ENCODE assay signal across 8 mouse cellular contexts in the genomic region with DNA sequence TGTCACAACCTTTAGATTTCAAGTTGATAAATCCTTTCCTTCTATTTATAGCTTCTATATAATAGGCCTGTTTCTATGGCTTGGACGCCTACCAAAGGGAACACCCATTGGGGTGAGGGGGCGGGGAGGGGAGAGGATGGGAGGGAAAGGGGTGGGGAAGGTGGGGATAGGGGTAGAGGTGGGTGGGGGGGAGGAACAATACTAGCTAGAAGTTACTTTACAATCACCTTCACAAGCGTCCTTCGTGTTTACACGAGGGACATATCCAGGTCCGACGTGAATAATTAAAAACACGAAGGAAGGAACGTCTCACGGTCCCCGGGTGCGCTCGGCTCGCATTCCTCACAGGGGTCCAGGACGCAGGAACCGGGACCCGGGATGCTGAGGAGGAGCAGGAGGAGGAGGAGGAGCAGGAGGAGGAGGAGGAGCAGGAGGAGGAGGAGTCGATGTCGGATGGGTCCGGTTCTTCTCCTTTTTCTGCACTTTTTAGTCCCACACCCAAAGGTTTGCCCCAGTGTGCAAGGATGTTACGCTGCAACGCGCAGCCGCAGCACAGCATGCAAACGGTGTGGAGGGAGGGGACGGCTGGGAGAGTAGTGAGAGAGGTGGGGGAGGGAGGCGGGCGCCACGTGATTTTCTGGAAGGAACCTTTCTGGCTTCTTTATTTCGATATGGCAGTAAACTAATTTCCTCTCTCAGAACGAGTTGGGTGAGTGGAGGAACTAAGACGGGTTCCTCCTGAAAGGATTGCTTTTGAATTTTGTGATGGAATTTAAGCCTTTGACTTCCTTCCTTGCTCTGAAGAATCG. TPM values are rescaled to one million over a fixed set of nuclear protein-coding genes. Genes with fewer than 3 reads are reported as not detected.
DNase-seq lines count a peak whose midpoint lies in the region; ATAC-seq and TF ChIP-seq lines count a peak whose summit lies in the region.

No protein-coding gene starts in this region.

- no peaks in the 10 kb centered on the region for H3K27me3 ChIP-seq in MEL (ENCODE audit: control insufficient read depth in 1 of 2, insufficient read depth in 2 of 2, low read length in 2 of 2)
- no peaks in the 10 kb centered on the region for H3K27me3 ChIP-seq in hindbrain, embryonic 16.5 days (replicated peaks; ENCODE audit: control insufficient read depth, insufficient read depth, low read length)
- no peaks in the 10 kb centered on the region for H3K27me3 ChIP-seq in megakaryocyte, embryonic 14.5 days (replicated peaks)

- peak overlapping the region; percentile 70 for H3K4me2 ChIP-seq in hindbrain, embryonic 16.5 days (ENCODE audit: low read length)

- peak; percentile 90 for ATAC-seq in hindbrain, embryonic 16.5 days

- peak in 1 of 2 experiments; percentile 62; a peak in 2 of 4 replicates for TF ChIP-seq POLR2A in MEL (IDR thresholded peaks at IDR 0.05; ENCODE audit: control insufficient read depth in 1 of 2, insufficient read depth in 1 of 2, low read depth in 1 of 2, low read length in 2 of 2, poor library complexity in 1 of 2)

- peak overlapping the region; percentile 82 for H3K27ac ChIP-seq in MEL (ENCODE audit: control insufficient read depth, low read depth, low read length)
- peak overlapping the region; percentile 80 for H3K27ac ChIP-seq in gastrocnemius, adult 2 months
- H3K27ac ChIP-seq in hindbrain, embryonic 16.5 days (ENCODE audit: low read depth, low read length), result peak overlapping the region; percentile 65; the same call in 1 of the 2 replicates

- no peak for TF ChIP-seq RAD21 in MEL (IDR thresholded peaks at IDR 0.05; ENCODE audit: low read depth, low read length)

- DNase-seq in MEL (ENCODE audit: low read depth, low spot score), result peak; percentile 96
- peak; percentile 56 for DNase-seq in brain, embryonic 18.5 days (ENCODE audit: low read depth, low spot score)
- peak; percentile 77 for DNase-seq in gastrocnemius, adult 2 months
- DNase-seq in left cerebral cortex, postnatal 10 days (ENCODE audit: extremely low spot score in 1 of 2, low spot score in 2 of 2), result peak; percentile 44 to 79
- peak; percentile 65 for DNase-seq in right cerebral cortex, postnatal 25 days
- DNase-seq in cerebellum, adult 11 months, result no peak

- no peak for TF ChIP-seq CTCF in MEL (IDR thresholded peaks at IDR 0.05 in 2 of 3, conservative IDR thresholded peaks at IDR 0.05 in 1 of 3; ENCODE audit: control insufficient read depth in 1 of 3, insufficient read depth in 1 of 3, low read depth in 2 of 3, low read length in 3 of 3, poor library complexity in 1 of 3, severe bottlenecking in 1 of 3)
- TF ChIP-seq CTCF in gastrocnemius, adult 2 months (IDR thresholded peaks at IDR 0.05), result no peak

- peaks cover 0 to 14% of the 10 kb centered on the region in 2 experiments; a peak in 2 of 4 replicates for H3K36me3 ChIP-seq in MEL (ENCODE audit: control insufficient read depth in 1 of 2, insufficient read depth in 2 of 2, low read length in 2 of 2)
- H3K36me3 ChIP-seq in hindbrain, embryonic 16.5 days (ENCODE audit: control insufficient read depth, insufficient read depth, low read length), result no peaks in the 10 kb centered on the region
- H3K36me3 ChIP-seq in megakaryocyte, embryonic 14.5 days (replicated peaks; ENCODE audit: low read length), result peaks cover 2% of the 10 kb centered on the region

- H3K79me2 ChIP-seq in MEL (ENCODE audit: control insufficient read depth, insufficient read depth, low read length, poor library complexity), result no peaks in the 10 kb centered on the region

- peak overlapping the region; percentile 53 to 85 for H3K4me3 ChIP-seq in MEL (ENCODE audit: control insufficient read depth in 1 of 2, insufficient read depth in 1 of 2, low read depth in 2 of 2, low read length in 2 of 2)
- peak overlapping the region; percentile 72 for H3K4me3 ChIP-seq in gastrocnemius, adult 2 months
- peak overlapping the region; percentile 49 for H3K4me3 ChIP-seq in hindbrain, embryonic 16.5 days (ENCODE audit: low read length)
- H3K4me3 ChIP-seq in megakaryocyte, embryonic 14.5 days (replicated peaks), result peak overlapping the region; percentile 93

- WGBS in hindbrain, embryonic 16.5 days, result under 1% methylated on average over 32 of the region's 33 CpGs

- intact Hi-C loops in gastrocnemius, adult 2 months (cut with DNase I), result no loop called here
- intact Hi-C loops in left cerebral cortex, postnatal 10 days (cut with DNase I), result no loop called here

- H3K4me1 ChIP-seq in MEL (ENCODE audit: control insufficient read depth in 1 of 2, insufficient read depth in 2 of 2, low read length in 2 of 2), result peaks cover 11 to 20% of the 10 kb centered on the region in 2 experiments
- H3K4me1 ChIP-seq in hindbrain, embryonic 16.5 days (ENCODE audit: control insufficient read depth, insufficient read depth, low read depth, low read length), result no peaks in the 10 kb centered on the region
- peaks cover 25% of the 10 kb centered on the region for H3K4me1 ChIP-seq in megakaryocyte, embryonic 14.5 days

- H3K9ac ChIP-seq in MEL (ENCODE audit: control insufficient read depth, low read depth, low read length, poor library complexity, severe bottlenecking), result peak overlapping the region; percentile 70
- H3K9ac ChIP-seq in hindbrain, embryonic 16.5 days (ENCODE audit: low read depth, low read length), result peak overlapping the region; percentile 66

- TF ChIP-seq EP300 in MEL (IDR thresholded peaks at IDR 0.05; ENCODE audit: low read depth in 1 of 2, low read length in 2 of 2), result no peak; a peak in 1 of 4 replicates

- H3K9me3 ChIP-seq in MEL (replicated peaks; ENCODE audit: insufficient read depth, low read length), result no peaks in the 10 kb centered on the region
- H3K9me3 ChIP-seq in hindbrain, embryonic 16.5 days (ENCODE audit: control insufficient read depth, low read length), result no peaks in the 10 kb centered on the region
- no peaks in the 10 kb centered on the region for H3K9me3 ChIP-seq in megakaryocyte, embryonic 14.5 days

TF ChIP-seq in MEL, 35 proteins besides CTCF, POLR2A, EP300 and RAD21 (continues in another document):
- no peak for TF ChIP-seq TAL1 (IDR thresholded peaks at IDR 0.05; ENCODE audit: low read length)
- TF ChIP-seq SMC3 (IDR thresholded peaks at IDR 0.05; ENCODE audit: low read depth, low read length), result 0 out of 2 replicates have a peak, but pooled peaks have one; percentile 3
- TF ChIP-seq ELF1 (IDR thresholded peaks at IDR 0.05; ENCODE audit: low read depth, low read length), result no peak
- peak; percentile 57 for TF ChIP-seq NELFE (IDR thresholded peaks at IDR 0.05; ENCODE audit: low read depth, low read length)
- TF ChIP-seq MAFK (IDR thresholded peaks at IDR 0.05; ENCODE audit: borderline replicate concordance, low read depth, low read length), result no peak; the same call in 1 of the 2 replicates
- peak; percentile 51; the same call in 1 of the 2 replicates for TF ChIP-seq RCOR1 (IDR thresholded peaks at IDR 0.05; ENCODE audit: low read depth, low read length)
- peak; percentile 80 for TF ChIP-seq TBP (IDR thresholded peaks at IDR 0.05; ENCODE audit: low read depth, low read length)
- TF ChIP-seq POLR2AphosphoS5 (IDR thresholded peaks at IDR 0.05; ENCODE audit: borderline replicate concordance, low read depth, low read length), result no peak; the same call in 1 of the 2 replicates
- peak; percentile 38 for TF ChIP-seq HCFC1 (IDR thresholded peaks at IDR 0.05; ENCODE audit: low read depth, low read length)
- no peak for TF ChIP-seq CHD2 (IDR thresholded peaks at IDR 0.05; ENCODE audit: low read length)
- TF ChIP-seq BHLHE40 (IDR thresholded peaks at IDR 0.05; ENCODE audit: borderline replicate concordance, low read depth, low read length), result peak; percentile 79
- TF ChIP-seq USF2 (IDR thresholded peaks at IDR 0.05; ENCODE audit: borderline replicate concordance in 1 of 2, insufficient read depth in 1 of 2, low read depth in 1 of 2, low read length in 2 of 2), result peak in 1 of 2 experiments; percentile 66; a peak in 1 of 4 replicates
- peak; percentile 83 for TF ChIP-seq NRF1 (IDR thresholded peaks at IDR 0.05; ENCODE audit: insufficient read depth, low read depth, low read length, poor library complexity, severe bottlenecking)
- TF ChIP-seq ZKSCAN1 (IDR thresholded peaks at IDR 0.05; ENCODE audit: low read depth, low read length), result no peak
- TF ChIP-seq USF1 (IDR thresholded peaks at IDR 0.05; ENCODE audit: low read depth, low read length), result peak; percentile 91
- no peak for TF ChIP-seq GABPA (IDR thresholded peaks at IDR 0.05; ENCODE audit: low read depth, low read length)
- TF ChIP-seq POLR2AphosphoS2 (IDR thresholded peaks at IDR 0.05; ENCODE audit: low read length), result no peak
- TF ChIP-seq MXI1 (IDR thresholded peaks at IDR 0.05; ENCODE audit: low read depth, low read length), result peak; percentile 75
- no peak for TF ChIP-seq JUND (IDR thresholded peaks at IDR 0.05; ENCODE audit: low read depth, low read length)
- no peak for TF ChIP-seq ZNF384 (IDR thresholded peaks at IDR 0.05; ENCODE audit: low read depth, low read length)
- TF ChIP-seq SIN3A (IDR thresholded peaks at IDR 0.05; ENCODE audit: low read length), result peak; percentile 74; the same call in 1 of the 2 replicates
- no peak for TF ChIP-seq GATA1 (IDR thresholded peaks at IDR 0.05; ENCODE audit: low read depth, low read length)
- no peak; the same call in 1 of the 2 replicates for TF ChIP-seq CHD1 (IDR thresholded peaks at IDR 0.05; ENCODE audit: low read depth, low read length)
- TF ChIP-seq E2F4 (IDR thresholded peaks at IDR 0.05; ENCODE audit: borderline replicate concordance, low read depth, low read length), result no peak
- TF ChIP-seq MAZ (IDR thresholded peaks at IDR 0.05; ENCODE audit: low read depth, low read length), result peak; percentile 63
- no peak for TF ChIP-seq ZMIZ1 (IDR thresholded peaks at IDR 0.05; ENCODE audit: low read depth, low read length)
- TF ChIP-seq MAX (IDR thresholded peaks at IDR 0.05; ENCODE audit: low read length), result peak; percentile 81
- TF ChIP-seq MYC (IDR thresholded peaks at IDR 0.05; ENCODE audit: low read depth, low read length), result peak; percentile 93
- TF ChIP-seq ETS1 (IDR thresholded peaks at IDR 0.05; ENCODE audit: low read depth, low read length), result peak; percentile 53
- 0 out of 2 replicates have a peak, but pooled peaks have one; percentile 67 for TF ChIP-seq MEF2A (IDR thresholded peaks at IDR 0.05; ENCODE audit: extremely low read depth, insufficient replicate concordance, low read depth, low read length, poor library complexity, severe bottlenecking)

RNA-seq across cellular contexts. Expression of gene Zfp217, which starts 36.5 kb away (rescaled TPM):
- 21.7 and 29.3 TPM in 2 replicates for total RNA-seq in MEL (2012; rRNA removed)
- 10 to 100 TPM; 25.5 to 34.9 TPM for polyA plus RNA-seq in MEL (2012; ENCODE audit: insufficient read depth in 1 of 2, insufficient read length in 2 of 2, low read depth in 1 of 2, low replicate concordance in 2 of 2, missing spikeins in 1 of 2)
- total RNA-seq in gastrocnemius, adult 2 months (2021), result 1 to 10 TPM; 5.6 to 8.1 TPM
- 0.92 and 1.0 TPM in 2 replicates for polyA plus RNA-seq in hindbrain, embryonic 16.5 days (2015; fragmentation: Nextera tagmentation; extraction: Ambion mirVana)
- total RNA-seq in left cerebral cortex, postnatal 10 days (2021), result 1 to 10 TPM; 4.1 TPM
- polyA plus RNA-seq in megakaryocyte, embryonic 14.5 days (2012; ENCODE audit: insufficient read depth, low replicate concordance), result 1.8 and 3.0 TPM in 2 replicates
